Mouse (Mus musculus) ES-E14 (cell line): Measurements from ENCODE around the gene Egfl8. TPM values are rescaled to one million over a fixed set of nuclear protein-coding genes. Genes with fewer than 3 reads are reported as not detected.

Experiments used
- DNase-seq: peaks from one replicate; pipeline ENCODE4 v3.0.0-alpha.2; 2013; ENCODE audit warnings: low read depth, low spot score
- H3K27ac ChIP-seq: 2 replicates; pipeline ENCODE4 v1.5.1; 2012; ENCODE audit warnings: low read depth, mild to moderate bottlenecking, low read length, moderate library complexity, mixed read lengths; ENCODE audit not compliant: poor library complexity, insufficient read depth, severe bottlenecking
- H3K36me3 ChIP-seq: 2 replicates; pipeline ENCODE4 v1.6.1; 2012; ENCODE audit warnings: mild to moderate bottlenecking, low read length, moderate library complexity, mixed read lengths; ENCODE audit not compliant: control insufficient read depth, poor library complexity, insufficient read depth, severe bottlenecking
- H3K4me1 ChIP-seq, 2 experiments: fragments of 150-350 bp in 1 of 2; sonication (generic) in 1 of 2; 2 replicates each; pipeline ENCODE4 v1.6.1; 2012; ENCODE audit warnings: low read length in 2 of 2, mild to moderate bottlenecking in 1 of 2, mixed read lengths in 1 of 2; ENCODE audit not compliant: control insufficient read depth in 2 of 2, insufficient read depth in 2 of 2, poor library complexity in 1 of 2
- H3K4me3 ChIP-seq, 2 experiments: fragments of 150-350 bp in 1 of 2; sonication (generic) in 1 of 2; 2 replicates each; pipeline ENCODE4 v1.5.1; 2012; ENCODE audit warnings: low read length in 2 of 2, low read depth in 1 of 2, mild to moderate bottlenecking in 1 of 2, mixed read lengths in 1 of 2; ENCODE audit not compliant: insufficient read depth in 1 of 2, poor library complexity in 1 of 2, severe bottlenecking in 1 of 2
- H3K9ac ChIP-seq: 2 replicates; pipeline ENCODE4 v1.6.1; 2012; ENCODE audit warnings: low read depth, mild to moderate bottlenecking, low read length, mixed read lengths; ENCODE audit not compliant: poor library complexity, insufficient read depth, severe bottlenecking
- H3K9me3 ChIP-seq: fragments of 150-350 bp; sonication (generic); 2 replicates; pipeline ENCODE4 v1.6.1; 2012; ENCODE audit warnings: low read depth, mild to moderate bottlenecking, low read length; ENCODE audit not compliant: control insufficient read depth, insufficient read depth
- CHD2 ChIP-seq: IDR thresholded peaks from 2 replicates; pipeline ENCODE4 v1.6.1; 2014; ENCODE audit warnings: mild to moderate bottlenecking, low read depth, low read length, inconsistent platforms
- HCFC1 ChIP-seq: IDR thresholded peaks from 2 replicates; pipeline ENCODE4 v1.6.1; 2012; ENCODE audit warnings: low read length, inconsistent platforms, borderline replicate concordance; ENCODE audit not compliant: insufficient read depth
- MAFK ChIP-seq: IDR thresholded peaks from 2 replicates; pipeline ENCODE4 v1.6.1; 2014; ENCODE audit warnings: mild to moderate bottlenecking, low read depth, low read length, inconsistent platforms; ENCODE audit not compliant: insufficient read depth
- ZC3H11A ChIP-seq: IDR thresholded peaks from 2 replicates; pipeline ENCODE4 v1.6.1; 2012; ENCODE audit warnings: low read depth, mild to moderate bottlenecking, inconsistent platforms, low read length, borderline replicate concordance
- ZNF384 ChIP-seq: IDR thresholded peaks from 2 replicates; pipeline ENCODE4 v1.6.1; 2012; ENCODE audit warnings: low read depth, low read length, inconsistent platforms
- in situ Hi-C, 2 experiments: fragments of 600-800 bp; cut with MboI; formaldehyde crosslinking; loops; one replicate each; pipeline ENCODE4 v1.15.1; 2025; ENCODE audit warnings: low sequenced_read_pairs in 2 of 2, inconsistent platforms in 1 of 2; ENCODE audit not compliant: unreplicated experiment in 2 of 2
- total RNA-seq: library from RNA; depleted of rRNA; stranded (reverse); fragments of 300-350 nt; gene quantifications from 2 replicates; pipeline ENCODE4 v1.2.3, GENCODE M21; 2012

Egfl8 gene
- total RNA-seq, 1 experiment: 1.0 TPM

DNA sequence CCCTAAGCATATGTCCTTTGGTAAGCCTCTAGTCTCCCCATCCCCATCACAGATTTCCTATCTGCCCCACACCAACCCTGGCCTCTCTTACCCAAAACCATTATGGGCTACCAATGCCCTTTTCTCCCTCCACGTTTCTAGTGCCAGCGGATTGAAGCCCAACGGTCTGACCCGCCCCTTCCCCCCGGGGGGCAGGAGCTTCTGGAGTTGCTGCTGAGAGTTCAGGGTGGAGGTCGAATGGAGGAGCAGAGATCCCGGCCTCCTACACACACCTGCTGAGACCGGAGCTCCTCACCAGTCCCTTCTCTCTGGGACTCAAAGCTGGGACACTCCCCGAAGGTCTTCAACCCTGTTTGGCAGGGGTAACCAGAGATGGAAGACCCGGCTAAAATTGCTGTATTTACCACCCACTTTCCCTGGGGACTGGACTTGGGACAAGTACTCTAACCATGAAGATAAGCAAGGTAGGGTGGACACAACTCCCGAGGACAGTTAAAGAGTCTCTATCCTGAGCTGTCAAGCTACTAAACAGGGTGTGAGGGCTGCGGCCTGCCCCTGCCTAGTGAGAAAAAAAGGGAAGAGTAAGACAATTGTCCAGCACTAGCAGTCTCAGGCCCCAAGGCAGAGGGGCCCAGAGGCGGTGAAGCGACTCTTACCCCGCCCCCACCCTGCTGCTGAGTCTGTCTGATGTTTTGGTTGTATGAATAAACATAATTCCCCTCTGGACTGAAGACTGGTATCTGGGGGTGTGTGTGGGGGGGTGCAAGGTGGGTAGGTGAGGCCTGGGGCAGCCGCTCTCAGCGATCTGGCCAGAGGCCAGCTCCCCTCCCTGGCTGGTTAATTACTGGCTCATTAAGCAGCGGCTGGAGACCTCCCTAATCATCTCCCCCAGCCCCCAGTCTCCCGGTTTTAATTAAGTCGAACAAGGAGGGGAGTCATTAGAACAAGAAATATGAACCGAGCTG, 24.5 kb downstream of the Egfl8 start, which contains the start of gene Pbx2:
TSS of gene Pbx2 (plus strand) at position 238 of the 965 bp plus-strand sequence.
- H3K36me3 ChIP-seq: peaks cover 19% of the 10 kb centered on the region; the same call in 1 of the 2 replicates
- no peaks in the 10 kb centered on the region for H3K9me3 ChIP-seq
- no peak for TF ChIP-seq ZNF384
- no peak for TF ChIP-seq MAFK
- no peak for TF ChIP-seq CHD2
- no peak for TF ChIP-seq HCFC1
- TF ChIP-seq ZC3H11A: no peak
- H3K27ac ChIP-seq: peak within 1 kb of the TSS; percentile 76; the same call in 1 of the 2 replicates
- in situ Hi-C loops: no loop called here
- DNase-seq: no peak
- peak within 1 kb of the TSS; percentile 87 for H3K9ac ChIP-seq
- peak within 1 kb of the TSS; percentile 86 to 87 for H3K4me3 ChIP-seq
- peaks cover 19 to 42% of the 10 kb centered on the region in 2 experiments for H3K4me1 ChIP-seq

DNA sequence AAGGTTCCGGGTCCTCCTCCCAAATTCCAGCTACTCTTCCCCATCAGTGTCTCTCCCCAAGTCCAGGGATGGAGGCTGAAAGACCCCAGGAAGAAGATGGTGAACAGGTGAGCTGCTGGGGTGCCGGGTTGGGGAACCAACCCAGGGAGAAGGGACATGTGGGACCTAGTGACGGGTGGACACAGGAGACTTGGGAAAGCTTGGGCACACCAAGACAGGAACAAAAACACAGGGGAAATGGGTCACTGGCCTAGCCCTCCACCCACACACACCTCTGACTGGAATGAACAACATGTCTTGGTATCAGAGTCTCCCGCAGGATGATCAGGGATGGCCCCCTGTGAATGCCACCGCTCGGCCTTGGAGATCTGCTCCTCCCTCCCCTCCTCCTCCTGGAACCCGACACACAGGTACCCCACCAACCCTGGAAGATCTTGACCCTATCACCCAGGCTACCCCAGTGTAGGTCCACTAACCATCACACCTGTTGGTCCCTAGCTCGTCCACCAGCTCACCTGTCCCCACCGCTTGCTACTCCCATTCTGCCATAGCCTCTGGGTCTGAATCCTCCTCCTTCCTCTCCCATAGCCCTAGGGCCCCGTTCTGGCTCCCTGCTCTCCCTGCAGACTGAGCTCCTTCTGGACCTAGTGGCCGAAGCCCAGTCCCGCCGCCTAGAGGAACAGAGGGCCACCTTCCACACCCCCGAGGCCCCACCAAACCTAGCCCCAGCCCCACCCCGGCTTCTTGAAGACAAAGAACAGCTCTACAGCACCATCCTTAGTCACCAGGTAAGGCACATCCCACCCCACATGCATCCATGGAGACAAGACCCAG, 25.4 kb downstream of the Egfl8 start:
- Histone ChIP-seq H3K36me3 (peaks cover 11% of the 10 kb centered on the region; the same call in 1 of the 2 replicates), H3K27ac (peak overlapping the region; percentile 6; the same call in 1 of the 2 replicates), H3K4me1 (peaks cover 19 to 43% of the 10 kb centered on the region in 2 experiments), H3K4me3 (peak overlapping the region in 1 of 2 experiments; percentile 40; a peak in 1 of 4 replicates), H3K9ac (peak overlapping the region; percentile 39; the same call in 1 of the 2 replicates), H3K9me3 (no peaks in the 10 kb centered on the region)
- in situ Hi-C loops: no loop called here
- TF ChIP-seq ZC3H11A: no peak
- no peak for TF ChIP-seq CHD2
- TF ChIP-seq HCFC1: no peak
- no peak for TF ChIP-seq ZNF384
- no peak for TF ChIP-seq MAFK
- no peak for DNase-seq

DNA sequence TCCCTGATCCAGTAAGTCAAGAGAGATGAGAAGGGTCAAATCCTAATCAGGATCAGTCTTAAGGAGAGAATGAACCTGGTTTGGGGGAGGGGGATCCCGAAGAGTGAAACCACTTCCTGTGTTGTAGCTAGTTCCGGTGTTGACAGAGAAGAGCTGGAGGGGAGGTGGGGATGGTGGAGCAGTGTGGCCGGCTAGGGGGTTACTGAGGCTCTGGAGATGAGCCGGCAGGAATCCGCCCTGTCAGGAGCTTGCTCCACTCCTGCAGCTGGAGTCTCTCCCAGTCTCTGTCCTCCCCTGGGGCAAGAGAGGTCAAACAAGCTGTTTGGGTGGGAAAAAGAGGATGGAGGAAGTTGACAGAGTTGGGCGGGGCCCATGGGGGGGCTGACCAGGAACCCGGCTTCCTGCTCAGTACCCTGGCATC, 26.1 kb downstream of the Egfl8 start, which contains the start of gene Gpsm3:
TSS of gene Gpsm3 (plus strand) at position 126 of the 421 bp plus-strand sequence.
- H3K4me3 ChIP-seq: peak within 1 kb of the TSS; percentile 6 to 40; a peak in 2 of 4 replicates

DNA sequence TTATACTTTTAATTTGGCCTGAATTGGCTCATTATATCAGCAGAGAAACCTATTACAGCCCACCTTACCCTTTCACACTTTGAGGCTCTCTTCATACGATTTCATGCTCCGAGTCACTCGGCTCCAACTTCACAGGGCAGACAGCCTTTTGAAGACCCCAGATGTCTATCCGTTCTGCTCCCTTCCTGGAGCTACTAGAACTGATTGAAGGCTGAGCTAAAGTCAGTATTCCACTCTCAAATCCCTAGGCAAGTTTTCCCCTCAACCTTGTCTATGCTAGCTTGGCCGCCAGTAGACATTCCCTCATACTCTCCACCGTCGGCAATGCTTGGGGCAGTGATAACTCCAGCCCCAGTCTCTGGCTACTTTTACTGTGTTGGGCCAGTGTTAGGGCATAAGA, 26.6 kb downstream of the Egfl8 start:
- no peak overlapping the region; the same call in 1 of the 2 replicates for H3K27ac ChIP-seq
- H3K4me3 ChIP-seq: 0 out of 4 replicates have a peak overlapping the region, but pooled peaks of 1 of the 2 experiments have one; percentile 6
- peaks cover 19 to 36% of the 10 kb centered on the region in 2 experiments for H3K4me1 ChIP-seq
- no peak for TF ChIP-seq HCFC1
- H3K9ac ChIP-seq: peak overlapping the region; percentile 13; the same call in 1 of the 2 replicates
- no peak for DNase-seq
- in situ Hi-C loops: no loop called here
- no peaks in the 10 kb centered on the region for H3K9me3 ChIP-seq
- H3K36me3 ChIP-seq: peaks cover 3% of the 10 kb centered on the region; the same call in 1 of the 2 replicates

More for the DNA sequence above, 26.1 kb downstream of the Egfl8 start, which contains the start of gene Gpsm3:
- no peak within 1 kb of the TSS; the same call in 1 of the 2 replicates for H3K27ac ChIP-seq
- in situ Hi-C loops: no loop called here
- peaks cover 6% of the 10 kb centered on the region; the same call in 1 of the 2 replicates for H3K36me3 ChIP-seq
- no peak for DNase-seq
- H3K9ac ChIP-seq: peak within 1 kb of the TSS; percentile 39; the same call in 1 of the 2 replicates
- TF ChIP-seq MAFK: no peak
- TF ChIP-seq CHD2: no peak
- TF ChIP-seq HCFC1: no peak
- TF ChIP-seq ZC3H11A: no peak
- TF ChIP-seq ZNF384: no peak
- H3K4me1 ChIP-seq: peaks cover 19 to 38% of the 10 kb centered on the region in 2 experiments
- H3K9me3 ChIP-seq: no peaks in the 10 kb centered on the region
